Mouse (Mus musculus) adrenal gland, postnatal 4 days (tissue): Measurements from ENCODE around the gene Tas2r107. TPM values are rescaled to one million over a fixed set of nuclear protein-coding genes. Genes with fewer than 3 reads are reported as not detected.
"Not testable (repeated sequence)": the region's sequence is repeated elsewhere in the genome, so short reads cannot be mapped to it uniquely, and the experiment has no call there.

Source experiments
- DNase-seq, 2 experiments: peaks; one replicate each; pipeline ENCODE4 v3.0.0; 2021 to 2022; ENCODE audit warnings: low spot score in 2 of 2, mixed read lengths in 2 of 2
- long read RNA-seq, 2 experiments: library from polyadenylated mRNA; stranded (forward); transcript quantifications; one replicate each; pipeline ENCODE4 v2.0.0; 2021
- total RNA-seq, 2 experiments: library from RNA; stranded (reverse); gene quantifications; 2 replicates each; pipeline ENCODE4 v1.2.3; 2021

Tas2r107 gene
- total RNA-seq = not detected
- long read RNA-seq, experiment 1 = 0 reads
- long read RNA-seq, experiment 2 = 0 reads

DNA sequence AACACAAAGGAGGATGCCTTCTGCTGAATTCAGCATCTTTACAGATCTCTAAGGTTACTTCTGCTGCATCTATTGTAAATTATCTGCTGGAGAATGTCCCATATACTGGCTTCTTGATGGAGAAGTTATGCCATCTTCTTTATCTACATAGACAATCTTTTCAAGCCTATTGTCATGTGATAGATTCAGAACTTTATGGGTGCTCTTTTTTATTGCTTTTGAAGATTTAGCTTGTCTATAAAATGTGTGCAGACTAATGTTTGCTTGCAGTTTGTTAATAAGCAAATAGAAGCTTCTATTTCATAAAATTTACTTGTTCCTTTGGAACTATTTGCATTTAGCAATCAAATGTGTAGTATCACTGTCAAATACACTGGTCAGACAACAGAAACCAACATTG lies at the start of gene Tas2r107:
TSS of gene Tas2r107 (minus strand) at position 101 of the 400 bp plus-strand sequence.
- DNase-seq = no peak

DNA sequence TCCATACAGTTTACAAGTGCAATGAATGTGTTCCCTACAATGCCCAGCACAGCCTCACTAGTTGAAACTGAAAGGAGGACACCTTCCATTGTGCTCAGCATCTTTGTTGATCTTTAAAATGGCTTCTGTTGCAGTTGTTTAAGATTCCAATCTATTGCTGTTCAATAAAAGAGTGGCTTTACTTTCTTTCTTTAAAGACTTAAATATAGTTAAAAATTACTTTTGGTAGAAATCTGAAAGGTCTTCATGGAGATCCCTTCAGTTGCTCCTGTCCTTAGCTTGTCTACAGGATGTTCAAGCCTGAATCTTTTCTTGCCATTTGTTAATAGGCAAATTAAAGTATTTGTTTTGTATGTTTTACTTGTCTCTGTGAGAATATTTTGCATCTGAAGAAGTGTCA lies 30.0 kb upstream of the Tas2r107 start, which contains the start of gene Tas2r114:
TSS of gene Tas2r114 (minus strand) at position 101 of the 400 bp plus-strand sequence.
- no peak for DNase-seq

DNA sequence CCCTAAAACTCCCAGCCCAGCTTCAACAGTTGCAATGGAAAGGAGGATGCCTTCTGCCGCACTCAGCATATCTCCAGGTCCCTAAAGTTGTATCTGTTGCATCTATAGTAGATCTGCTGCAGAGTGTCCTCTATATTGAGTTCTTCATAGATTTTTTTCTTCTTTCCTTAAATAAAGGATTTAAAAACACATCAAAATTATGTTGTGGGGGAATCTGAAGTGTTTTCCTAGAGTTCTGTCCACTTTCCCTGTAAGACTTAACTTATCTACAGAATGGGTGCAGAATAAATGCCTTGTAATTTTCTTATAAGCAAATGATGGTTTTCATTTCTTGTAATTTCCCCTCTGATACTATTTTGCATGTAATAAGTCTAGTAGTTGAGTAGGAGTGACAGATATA lies 27.4 kb upstream of the Tas2r107 start, which contains the start of gene Tas2r105:
TSS of gene Tas2r105 (minus strand) at position 101 of the 400 bp plus-strand sequence.
- no peak for DNase-seq

DNA sequence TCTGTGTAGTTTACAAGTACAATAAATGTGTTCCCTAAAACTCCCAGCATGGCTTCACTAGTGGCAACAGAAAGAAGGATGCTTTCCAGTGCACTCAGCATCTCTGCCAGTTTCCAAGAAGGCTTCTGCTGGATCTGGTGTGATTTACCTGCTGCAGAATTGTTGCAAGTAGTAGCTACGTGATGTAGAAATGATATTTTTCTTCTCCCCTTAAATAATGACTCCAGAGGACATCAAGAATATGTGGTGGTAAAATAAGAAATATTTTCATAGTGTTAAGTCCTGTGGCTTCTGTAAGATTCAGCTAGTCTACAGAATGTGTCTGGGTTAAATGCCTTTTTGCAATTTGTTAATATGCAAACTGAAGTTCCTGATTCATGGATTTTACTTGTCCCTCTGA lies 25.7 kb upstream of the Tas2r107 start, which contains the start of gene Tas2r104:
TSS of gene Tas2r104 (minus strand) at position 101 of the 400 bp plus-strand sequence.
- DNase-seq = no peak

DNA sequence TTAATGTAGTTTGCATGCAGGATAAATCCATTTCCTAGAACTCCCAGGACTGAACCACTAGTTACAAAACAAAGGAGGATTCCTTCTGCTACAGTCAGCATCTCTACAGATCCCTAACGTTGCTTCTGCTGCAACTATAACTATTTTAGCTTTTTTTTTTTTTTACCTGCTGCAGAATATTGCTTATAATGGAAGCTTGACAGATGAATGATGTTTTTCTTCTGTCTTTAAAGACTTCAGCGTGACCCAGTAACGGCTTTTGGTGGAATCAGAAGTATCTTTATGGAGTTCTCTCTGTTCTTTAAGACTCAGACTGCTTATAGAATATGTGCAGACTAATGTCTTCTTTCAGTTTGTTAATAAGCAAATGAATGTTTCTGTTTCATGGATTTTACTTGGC lies 18.8 kb upstream of the Tas2r107 start, which contains the start of gene Tas2r106:
TSS of gene Tas2r106 (minus strand) at position 101 of the 400 bp plus-strand sequence.
- no peak for DNase-seq

DNA sequence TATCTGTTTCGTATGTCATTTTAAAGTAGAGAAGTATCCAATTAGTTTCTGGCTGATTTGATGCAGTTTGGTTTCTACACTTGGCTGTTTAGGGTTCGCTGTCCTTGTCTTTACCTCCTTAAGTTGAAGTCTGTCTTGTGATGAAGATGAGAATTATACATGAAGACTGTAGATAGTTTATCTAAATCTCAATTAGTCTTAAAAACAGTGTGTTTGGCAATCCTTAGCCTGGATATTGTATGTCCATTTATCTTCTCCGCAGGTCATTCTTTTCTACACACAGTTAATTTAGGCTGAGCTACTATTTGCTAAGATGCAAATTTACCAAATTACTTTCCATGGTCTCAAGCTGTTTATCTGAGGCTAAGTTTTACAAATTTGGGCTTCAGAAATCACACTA lies 29.1 kb downstream of the Tas2r107 start, which contains the start of gene Tas2r130:
TSS of gene Tas2r130 (minus strand) at position 101 of the 400 bp plus-strand sequence.
- DNase-seq = no peak

DNA sequence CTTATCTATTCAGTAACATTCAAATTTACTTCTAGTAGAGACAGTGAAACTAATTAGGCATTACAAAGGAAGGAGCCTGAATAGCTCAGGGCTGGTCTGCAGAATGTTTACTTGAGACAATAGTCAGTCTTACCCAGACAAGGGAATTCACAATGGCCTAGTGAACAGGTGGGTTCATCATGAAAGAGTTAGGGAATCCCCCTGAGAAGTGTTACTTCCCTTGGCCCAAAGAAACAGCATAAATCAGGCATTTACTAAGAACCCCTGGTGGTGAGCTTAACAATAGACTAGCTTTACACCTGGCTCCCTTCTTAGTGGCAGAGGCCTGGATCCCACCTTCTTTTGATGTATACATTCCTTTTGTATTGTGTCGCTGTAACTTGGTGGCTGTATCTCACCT lies 50.0 kb downstream of the Tas2r107 start:
- DNase-seq = not testable (repeated sequence)

Other genes starting within 250 kb of the Tas2r107 start
- gene 5430401F13Rik, start 173.7 kb downstream of the Tas2r107 start, total RNA-seq = not detected
- gene Gm6619, start 173.7 kb downstream of the Tas2r107 start, total RNA-seq = not detected
- not detected for gene Tas2r130, start 29.2 kb downstream of the Tas2r107 start, total RNA-seq
- gene Tas2r106, start 18.7 kb upstream of the Tas2r107 start, total RNA-seq = not detected
- gene Tas2r104, start 25.6 kb upstream of the Tas2r107 start, total RNA-seq = not detected
- gene Tas2r105, start 27.3 kb upstream of the Tas2r107 start, total RNA-seq = not detected
- gene Tas2r114, start 29.9 kb upstream of the Tas2r107 start, total RNA-seq = not detected